Mouse (Mus musculus) left cerebral cortex, postnatal 25 days (tissue): ENCODE measurements at regions not wholly inside any gene's neighbourhood (a gene's known extent, or its start where the extent isn't known, plus 50 kb on each side); places are given as distances from the start of the nearest gene placed in this dataset.

Experiments used
- DNase-seq, 2 experiments: peaks; one replicate each; pipeline ENCODE4 v3.0.0; 2022; ENCODE audit warnings: low spot score in 2 of 2, mixed read lengths in 1 of 2
- intact Hi-C: fragments of 180-260 bp; cut with DNase I; formaldehyde crosslinking; loops from one replicate; pipeline ENCODE4 v1.15.1; 2025

DNA sequence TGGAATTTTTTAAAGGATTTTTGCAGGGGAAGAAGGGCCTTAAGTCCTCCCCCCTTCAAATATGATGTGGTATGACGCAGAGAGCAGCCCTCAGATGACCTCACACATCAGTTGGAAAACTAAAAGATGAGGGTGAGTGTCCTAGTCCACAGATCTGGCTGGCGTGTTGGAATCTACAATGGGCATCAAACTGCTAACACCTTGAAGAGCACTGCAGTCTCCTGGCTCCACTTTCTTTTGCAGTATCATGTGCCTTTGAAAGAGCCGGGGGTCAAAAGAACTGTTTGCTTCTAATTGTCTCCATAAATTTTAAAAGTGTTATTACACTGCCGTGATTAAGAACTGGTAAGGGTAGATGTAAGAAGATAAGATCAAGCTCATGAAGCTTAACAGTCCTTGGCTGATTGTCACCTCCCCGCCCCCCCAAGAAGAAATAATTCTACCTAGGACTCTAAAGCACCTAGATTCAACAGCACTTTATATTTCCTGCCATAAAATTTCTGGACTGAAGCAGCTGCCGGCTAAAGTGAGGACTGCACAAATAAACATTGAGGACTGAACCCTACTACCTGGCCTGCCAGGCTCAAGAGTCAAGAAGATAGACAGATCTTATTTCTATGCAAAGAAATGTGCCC lies 402.7 kb downstream of the Gsdmc2 start:
- intact Hi-C loops, result no loop called here
- no peak for DNase-seq

DNA sequence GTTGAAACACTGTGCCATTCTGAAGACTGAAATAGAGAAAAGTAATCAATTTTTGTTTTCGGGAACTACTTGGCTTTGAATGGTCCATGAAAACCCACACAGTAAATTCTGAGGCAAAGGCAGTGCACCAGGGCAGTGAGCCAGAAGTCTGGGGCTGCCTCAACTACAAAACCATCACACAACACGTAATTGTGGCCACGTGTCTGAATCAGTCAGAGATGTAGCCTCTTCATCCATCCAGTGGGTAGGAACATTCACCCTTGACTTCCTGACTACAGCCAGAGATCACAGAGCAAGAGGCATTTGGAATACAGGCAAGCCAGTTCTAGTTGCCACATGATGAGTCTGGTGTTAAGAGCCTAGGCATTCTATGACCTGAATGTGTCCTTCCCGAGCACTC lies 432.3 kb downstream of the Gsdmc2 start:
- DNase-seq, result no peak
- intact Hi-C loops, result no loop called here

DNA sequence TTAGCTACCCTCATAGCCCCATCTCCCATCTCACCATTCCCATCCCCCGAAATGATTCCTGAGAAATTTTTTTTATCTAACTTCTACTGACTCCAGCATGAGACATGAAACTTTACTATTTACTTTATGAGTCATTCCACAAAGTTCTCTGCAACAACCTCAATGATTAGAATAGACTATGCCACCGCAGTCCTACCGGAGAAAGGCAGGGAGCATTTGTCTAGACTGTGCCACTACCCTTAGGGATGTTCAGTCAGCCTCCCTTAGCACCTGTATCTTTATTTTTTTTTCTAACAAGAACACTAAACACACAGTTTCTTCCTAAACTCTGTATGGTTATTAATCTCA lies 433.2 kb downstream of the Gsdmc2 start:
- intact Hi-C loops, result no loop called here
- DNase-seq, result no peak

DNA sequence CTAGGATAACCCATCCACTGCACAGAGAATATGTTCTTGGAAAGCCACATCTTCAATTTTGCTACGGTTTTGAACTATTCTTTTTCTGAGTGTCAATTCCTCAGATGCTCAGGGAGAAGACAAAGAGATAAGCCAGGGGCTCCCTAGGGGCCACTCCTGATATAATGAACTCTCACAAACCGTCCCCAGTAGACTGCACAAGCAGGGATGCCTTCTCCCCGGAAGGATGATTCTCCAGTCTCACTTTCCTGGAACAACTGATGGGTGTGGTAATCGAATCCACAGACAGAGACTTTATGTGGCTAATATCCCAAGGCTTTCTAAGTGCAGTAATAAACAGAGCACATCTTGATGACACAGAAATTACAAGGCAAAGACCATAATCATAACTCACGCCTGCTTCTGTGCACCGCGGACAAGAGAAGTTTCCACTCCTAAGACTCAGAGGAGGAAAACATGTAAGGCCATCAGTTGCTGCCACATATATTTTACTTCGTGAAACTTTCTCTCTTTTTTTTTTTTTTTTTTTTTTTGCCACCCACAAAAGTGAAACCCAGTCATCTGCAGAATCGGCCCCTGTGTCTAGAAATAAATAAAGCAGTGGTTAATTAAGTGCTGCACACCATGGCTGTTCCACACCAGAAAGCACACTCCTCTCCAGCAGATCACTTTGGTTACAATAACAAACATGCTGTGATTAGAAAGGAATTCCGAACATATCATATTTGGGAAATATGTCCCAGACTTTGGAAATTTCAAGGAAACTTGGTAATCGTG lies 433.8 kb downstream of the Gsdmc2 start:
- no peak for DNase-seq
- intact Hi-C loops, result no loop called here

DNA sequence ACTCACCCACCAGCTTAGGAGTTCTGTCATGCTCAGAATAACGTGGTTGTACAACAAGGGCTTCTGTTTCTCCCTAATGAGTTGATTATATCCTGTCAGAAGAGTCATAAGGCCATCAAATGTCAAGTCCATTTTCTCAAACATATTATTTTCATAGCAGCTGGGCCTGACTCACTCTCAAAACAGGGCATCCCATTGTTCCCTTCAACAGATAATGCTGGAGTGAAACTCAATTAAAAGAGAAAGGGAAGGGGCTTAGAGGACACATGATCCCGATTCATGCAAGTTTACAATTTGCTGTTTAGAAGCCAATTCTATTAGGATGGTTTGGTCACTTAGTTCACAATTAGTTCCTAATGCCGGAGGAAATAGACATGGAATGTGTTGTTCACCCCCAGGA lies 444.5 kb downstream of the Gsdmc2 start:
- intact Hi-C loops, result no loop called here
- DNase-seq, result no peak

DNA sequence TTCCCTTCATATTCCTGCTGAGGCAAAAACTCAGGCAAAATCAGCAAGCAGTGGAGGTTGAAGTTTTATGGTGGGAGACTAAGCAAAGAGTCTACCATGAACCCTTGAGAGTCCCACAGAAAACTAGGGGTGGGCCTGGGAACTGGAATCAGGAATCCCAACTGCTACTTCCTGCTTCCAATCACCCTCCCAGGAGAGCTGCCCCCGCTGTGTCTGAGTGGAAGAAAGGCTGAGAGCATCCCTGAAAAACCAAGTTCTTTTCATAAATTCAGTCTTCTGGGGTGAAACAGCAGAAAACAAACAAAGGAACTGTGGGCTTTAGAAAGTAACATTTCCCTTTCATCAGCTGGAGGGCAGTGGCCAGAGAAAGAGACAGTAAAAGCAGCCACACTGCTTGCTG lies 445.0 kb downstream of the Gsdmc2 start:
- no peak for DNase-seq
- intact Hi-C loops, result no loop called here

DNA sequence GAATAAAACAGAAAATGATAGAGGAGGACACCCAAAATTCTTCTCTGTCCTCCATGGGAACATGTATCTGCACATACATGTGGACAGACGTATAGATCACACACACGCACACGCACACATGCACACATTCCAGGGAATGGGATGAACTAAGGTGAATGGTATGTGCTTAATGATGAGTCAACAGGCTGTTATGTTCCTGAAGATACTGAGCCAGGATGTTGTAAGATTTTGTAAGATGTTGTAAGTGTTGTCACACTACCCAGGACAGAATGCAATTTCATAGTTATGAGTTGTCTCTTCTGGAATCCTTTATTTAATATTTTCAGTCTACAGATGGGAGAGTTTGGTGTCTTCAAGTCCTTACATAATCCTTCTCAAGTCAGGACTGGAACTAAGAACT lies 447.5 kb downstream of the Gsdmc2 start:
- intact Hi-C loops, result no loop called here
- no peak for DNase-seq

DNA sequence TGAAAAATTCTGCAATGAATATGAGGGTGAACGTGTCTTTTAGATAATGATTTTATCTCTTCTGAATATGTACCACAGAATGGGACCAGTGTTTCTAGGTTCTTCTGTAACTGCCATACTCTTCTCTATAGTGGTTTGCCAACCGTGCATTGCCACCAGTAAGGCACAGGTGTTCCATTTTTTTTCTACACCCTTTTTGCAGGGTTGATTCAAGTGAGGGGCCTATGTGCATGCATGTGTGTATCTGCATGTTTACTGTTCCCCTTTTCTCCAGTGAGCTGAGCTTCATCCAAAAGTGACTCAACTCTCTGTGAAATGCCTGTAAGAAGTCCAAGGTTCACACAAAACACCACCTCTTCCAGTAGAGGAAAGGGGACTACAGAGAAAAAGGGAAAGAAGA lies 467.7 kb downstream of the Gsdmc2 start:
- intact Hi-C loops, result no loop called here

DNA sequence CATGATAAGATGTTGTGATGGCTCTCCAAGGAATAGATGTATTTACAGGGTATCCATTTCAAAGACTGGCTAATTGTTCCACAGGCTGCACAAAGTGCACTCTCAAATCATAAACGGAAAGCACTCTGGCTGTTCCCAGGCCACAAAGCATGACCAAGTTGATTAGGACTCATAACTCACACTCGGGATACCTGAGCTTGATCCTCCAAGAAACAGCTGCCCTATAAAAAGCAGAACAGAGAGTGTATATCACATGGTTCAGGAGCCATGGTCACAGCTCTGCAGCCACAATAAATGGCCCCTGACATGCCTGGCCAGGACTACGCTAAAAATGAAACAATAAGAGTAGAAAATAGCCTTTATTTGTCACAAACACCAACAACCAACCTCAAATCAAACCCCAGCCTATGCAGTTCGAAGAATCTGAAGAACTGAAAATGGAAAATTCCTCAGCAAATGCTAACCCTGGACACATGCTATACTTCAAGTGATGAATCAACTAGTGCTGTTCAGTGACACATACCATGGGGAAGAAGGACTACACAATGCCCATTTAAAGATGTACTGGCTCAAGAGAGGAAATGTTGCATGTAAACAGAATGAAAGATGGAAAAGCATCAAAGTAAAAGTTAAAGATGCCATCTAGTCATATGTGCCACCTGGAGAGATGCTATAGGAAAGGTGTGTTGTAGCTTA lies 473.5 kb downstream of the Gsdmc2 start:
- DNase-seq, result no peak
- intact Hi-C loops, result no loop called here

More for the DNA sequence above, 467.7 kb downstream of the Gsdmc2 start:
- DNase-seq, result no peak

DNA sequence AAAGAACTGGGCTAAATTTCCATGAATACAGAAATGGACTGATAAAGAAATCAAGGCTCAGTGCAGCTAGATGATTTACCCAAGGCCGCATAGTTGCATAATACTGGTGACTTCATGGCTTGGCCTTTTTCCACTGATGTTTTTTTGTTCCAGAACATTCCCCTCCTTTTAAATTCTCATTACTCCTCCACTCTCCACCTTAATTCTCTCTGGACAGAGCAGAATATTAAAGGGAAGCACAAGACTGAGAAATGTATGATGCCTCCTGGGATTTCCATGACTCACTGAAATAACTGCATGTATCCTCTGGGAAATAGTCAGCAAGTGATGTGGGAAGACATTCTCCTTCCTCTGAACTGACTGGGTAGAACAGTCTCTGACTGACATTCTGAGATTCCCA lies 480.5 kb downstream of the Gsdmc2 start:
- no peak for DNase-seq

DNA sequence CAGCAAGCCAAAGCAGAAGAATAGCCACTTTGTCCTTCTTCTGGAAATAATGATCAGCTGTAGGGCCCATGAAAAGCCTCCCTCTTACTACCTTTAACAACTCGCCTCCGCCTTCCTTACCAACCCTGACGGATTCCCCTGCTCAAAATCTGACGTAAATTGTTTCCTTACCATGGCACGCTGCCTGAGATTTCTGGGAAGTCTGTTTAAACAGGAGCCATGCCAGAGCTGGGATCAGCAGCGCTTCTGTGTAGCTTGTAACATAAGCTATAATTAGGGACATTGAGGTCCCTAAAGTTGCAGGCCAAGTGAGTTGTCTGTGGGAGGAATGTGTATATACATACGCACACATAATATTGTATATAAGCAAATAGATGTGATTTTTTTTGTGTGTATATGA lies 484.6 kb downstream of the Gsdmc2 start:
- intact Hi-C loops, result no loop called here
- DNase-seq, result peak; percentile 15 to 60

More for the DNA sequence above, 480.5 kb downstream of the Gsdmc2 start:
- intact Hi-C loops, result no loop called here

DNA sequence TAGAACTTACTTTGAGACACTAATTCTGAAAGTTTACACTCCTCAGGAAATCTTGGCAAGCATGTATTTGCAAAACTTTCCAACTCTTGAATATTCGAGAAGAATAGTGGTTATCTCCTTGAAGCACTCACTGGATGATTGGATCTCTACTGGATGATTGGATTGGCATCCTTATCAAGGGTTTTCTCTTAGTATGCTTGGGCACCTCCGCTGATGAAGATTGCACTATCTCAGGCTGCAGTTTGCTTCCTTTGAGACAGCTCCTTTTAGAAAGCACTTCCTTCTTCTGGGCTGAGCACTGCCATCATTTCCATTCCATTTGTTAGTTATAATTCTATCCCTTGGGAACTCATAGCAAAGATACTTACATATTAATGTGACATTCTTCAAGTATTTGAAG lies 503.2 kb downstream of the Gsdmc2 start:
- intact Hi-C loops, result no loop called here
- no peak for DNase-seq

DNA sequence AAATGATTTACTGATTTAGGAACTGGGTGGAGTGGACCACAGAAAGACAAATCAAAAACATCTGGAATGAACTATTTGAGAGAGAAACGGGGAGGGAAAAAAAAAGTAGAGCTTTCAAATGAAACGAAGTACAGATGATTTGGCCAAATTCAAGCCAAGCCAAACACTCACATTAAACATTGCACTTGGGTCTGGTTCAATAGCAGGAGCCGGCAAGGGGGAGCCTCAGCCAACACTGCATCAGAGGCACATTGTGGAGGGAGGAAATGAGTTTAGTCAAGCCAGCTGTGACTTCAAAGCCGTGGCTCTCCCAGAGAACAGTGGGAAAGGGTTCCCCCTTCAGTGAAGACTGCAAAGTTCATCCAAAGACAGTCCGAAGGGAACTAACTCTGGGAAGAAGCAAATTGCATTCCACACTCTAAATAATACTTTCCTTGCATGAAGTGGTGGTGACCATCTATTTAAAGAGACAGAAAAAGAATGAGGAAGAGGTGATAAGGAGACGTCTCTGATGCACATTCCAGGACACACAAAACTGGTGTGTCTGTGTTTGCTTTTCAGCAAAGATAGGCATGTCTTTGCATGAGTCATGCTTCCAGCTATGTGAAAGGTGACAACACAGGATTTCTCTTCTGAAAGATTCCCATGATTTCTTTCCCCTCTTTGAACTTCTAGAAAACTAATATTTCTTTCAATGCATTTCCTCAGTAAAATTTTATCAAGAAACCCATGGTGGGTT lies 504.5 kb downstream of the Gsdmc2 start:
- intact Hi-C loops, result no loop called here
- DNase-seq, result peak in 1 of 2 experiments; percentile 37

DNA sequence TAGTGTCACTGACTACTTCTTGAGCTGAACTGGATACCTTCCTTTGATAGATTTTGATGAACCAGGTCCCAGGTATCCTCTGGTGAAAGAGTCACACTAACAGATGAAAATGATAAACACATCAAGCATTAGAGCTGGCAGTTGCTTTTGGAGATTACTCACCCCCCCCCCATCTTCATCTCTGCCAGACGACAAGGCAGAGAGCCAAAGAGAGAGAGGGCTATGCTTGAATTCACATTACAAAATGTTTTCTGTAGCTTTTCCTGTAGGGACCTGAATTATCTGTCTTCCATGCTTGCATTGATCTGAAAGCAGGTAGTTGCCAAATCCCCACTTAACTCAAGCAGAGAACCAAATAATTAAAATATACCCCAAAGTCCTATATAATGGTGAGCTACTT lies 525.3 kb downstream of the Gsdmc2 start:
- DNase-seq, result no peak
- intact Hi-C loops, result no loop called here

DNA sequence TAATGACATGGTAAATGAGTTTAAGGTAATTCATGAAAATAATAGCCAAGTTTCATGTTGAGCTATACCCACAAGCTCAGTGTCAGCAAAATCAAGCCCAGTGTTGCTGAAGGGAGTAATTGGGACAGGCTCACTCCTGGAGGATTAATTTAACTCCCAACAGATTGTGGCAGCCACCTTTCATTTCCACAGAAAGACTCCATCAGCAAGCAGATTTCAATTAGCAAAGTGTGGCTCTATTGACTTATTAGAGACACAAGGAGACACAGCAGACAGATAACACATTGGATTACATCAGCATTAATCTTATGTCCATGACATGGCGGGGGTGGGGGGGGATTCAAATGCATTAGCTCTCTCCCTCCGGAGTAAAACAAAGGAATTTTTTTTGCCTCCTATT lies 534.6 kb downstream of the Gsdmc2 start:
- no peak for DNase-seq
- intact Hi-C loops, result no loop called here

DNA sequence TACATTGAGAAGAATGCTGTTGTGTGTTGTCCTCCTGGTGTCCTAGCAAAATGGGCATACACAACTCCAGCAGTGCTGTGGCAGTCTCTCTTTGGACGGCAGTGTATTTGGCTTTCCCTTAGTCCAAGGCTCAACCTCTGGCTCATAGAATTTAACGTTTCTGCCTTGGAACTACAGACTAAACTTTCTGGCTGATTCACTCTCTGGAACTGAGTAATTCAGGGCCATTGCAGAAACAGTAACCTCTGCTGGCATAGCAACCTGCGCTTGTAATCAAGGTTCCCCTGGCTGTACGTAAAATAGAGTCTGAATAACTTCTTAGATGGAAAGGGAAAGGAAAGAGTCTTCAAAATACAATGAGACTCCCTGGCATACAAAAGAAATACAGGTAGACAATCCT lies 545.7 kb downstream of the Gsdmc2 start:
- intact Hi-C loops, result no loop called here
- DNase-seq, result no peak

DNA sequence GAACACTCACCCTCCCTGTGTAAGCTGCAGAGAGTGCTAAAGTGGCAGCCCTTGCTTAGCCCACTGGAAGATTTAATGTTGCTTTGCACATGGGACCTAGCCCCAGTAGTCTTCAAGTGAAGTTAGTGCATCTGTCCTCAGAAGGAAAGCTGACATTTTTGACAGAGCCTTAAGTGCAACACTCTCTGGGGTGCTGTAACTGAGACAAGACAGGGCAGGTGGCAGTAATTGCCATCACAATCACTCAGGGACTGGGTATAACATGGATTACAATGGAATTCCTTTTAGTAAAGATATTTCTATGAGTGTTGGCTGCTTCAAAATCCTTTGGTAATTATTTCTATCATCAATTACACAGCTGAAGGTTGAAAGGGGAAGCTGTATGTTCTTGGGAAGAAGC lies 556.4 kb downstream of the Gsdmc2 start:
- intact Hi-C loops, result no loop called here
- DNase-seq, result no peak

DNA sequence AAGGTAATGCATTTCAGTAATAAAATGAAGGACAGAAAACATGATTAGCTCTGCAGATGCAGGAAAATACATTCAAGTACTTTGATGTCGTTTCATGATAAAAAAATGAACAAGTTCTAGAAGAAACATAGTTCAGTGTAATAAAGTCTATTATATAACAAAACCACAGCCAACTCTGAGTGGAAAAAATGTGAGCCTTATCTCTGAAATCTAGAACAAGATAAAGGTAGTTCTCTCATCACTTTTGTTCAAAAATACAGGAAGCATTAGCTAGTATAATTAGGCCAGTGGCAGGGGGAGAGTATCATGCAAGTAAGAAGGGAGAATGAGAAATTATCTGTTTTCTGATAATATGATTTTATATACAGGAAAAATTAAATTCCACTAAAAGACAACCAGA lies 559.0 kb downstream of the Gsdmc2 start:
- intact Hi-C loops, result no loop called here
- no peak for DNase-seq

DNA sequence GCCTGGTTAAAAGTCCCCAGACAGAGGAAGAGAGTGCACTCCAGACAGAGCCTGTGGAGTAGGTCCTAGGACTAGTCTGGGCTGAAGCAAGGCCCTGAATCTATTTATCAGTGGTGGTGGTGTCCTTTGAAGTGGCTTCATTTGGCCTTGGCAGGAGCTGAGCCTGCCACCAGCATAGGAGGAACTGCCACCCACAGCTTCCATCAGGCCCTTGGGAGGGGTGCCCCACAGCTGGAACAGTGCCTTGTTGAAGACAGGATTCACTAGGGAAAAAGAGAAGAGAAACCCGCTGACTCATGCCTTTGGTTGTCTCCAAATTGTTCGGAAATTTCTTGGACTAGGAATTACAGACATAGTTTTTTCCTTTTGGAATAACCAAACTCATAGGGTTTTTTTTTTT lies 574.6 kb downstream of the Gsdmc2 start:
- intact Hi-C loops, result no loop called here
- DNase-seq, result peak in 1 of 2 experiments; percentile 19

DNA sequence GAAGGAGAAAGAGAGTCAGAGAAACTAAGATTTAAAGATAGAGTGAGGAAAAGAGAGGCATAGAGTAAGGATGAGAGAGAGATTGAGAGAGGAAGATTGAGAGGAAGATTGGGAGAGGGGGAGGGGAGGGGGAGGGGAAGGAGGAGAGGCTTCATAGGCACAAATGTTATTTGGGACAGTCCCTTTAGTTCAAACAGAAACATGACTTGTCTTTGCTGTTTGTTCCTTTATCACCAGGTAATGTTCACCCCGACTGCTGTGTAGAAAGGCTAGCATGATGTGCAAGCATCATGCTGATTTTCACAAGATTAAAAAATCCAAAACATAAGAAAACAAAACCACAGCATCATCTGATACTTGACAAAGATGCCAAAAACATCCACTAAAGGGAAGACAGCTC lies 579.1 kb downstream of the Gsdmc2 start:
- intact Hi-C loops, result no loop called here
- no peak for DNase-seq
